Mouse (Mus musculus) ES-Bruce4 (cell line): ENCODE results near the gene Ucp2.

Source experiments
- CTCF ChIP-seq: IDR thresholded peaks from one replicate; pipeline ENCODE4 v1.8.1; 2011; ENCODE audit warnings: low read depth, low read length
- POLR2A ChIP-seq: IDR thresholded peaks from one replicate; pipeline ENCODE4 v1.8.1; 2011; ENCODE audit warnings: low read length; ENCODE audit not compliant: insufficient read depth

- TF ChIP-seq CTCF (no peak), POLR2A (no peak)
Observed at GRCm38 (mm10) chr7:100472777-100473176, 20.4 kb upstream of the Ucp2 start, which contains the start of gene Ucp3.
